Mouse (Mus musculus) stomach, embryonic 14.5 days (tissue): ENCODE measurements around the gene Gm9918. TPM values are rescaled to one million over a fixed set of nuclear protein-coding genes. Genes with fewer than 3 reads are reported as not detected.

Experiments
- ATAC-seq: fragments of 200-750 bp; cut with Nextera tagmentation; 2 replicates; pipeline ENCODE4 v1.8.0; 2017; ENCODE audit warnings: low read depth, moderate TSS enrichment; ENCODE audit not compliant: insufficient number of reproducible peaks, insufficient read depth, low FRiP score
- H3K27ac ChIP-seq: fragments of 300-500 bp; sonication (generic); 2 replicates; pipeline ENCODE4 v1.5.1; 2014; ENCODE audit warnings: mild to moderate bottlenecking, low read length, moderate library complexity, mixed read lengths
- H3K27me3 ChIP-seq: fragments of 300-500 bp; sonication (generic); 2 replicates; pipeline ENCODE4 v1.6.1; 2014; ENCODE audit warnings: low read length, control low read depth, mixed read lengths; ENCODE audit not compliant: control insufficient read depth, insufficient read depth
- H3K36me3 ChIP-seq: fragments of 300-500 bp; sonication (generic); 2 replicates; pipeline ENCODE4 v1.6.1; 2014; ENCODE audit warnings: mild to moderate bottlenecking, control low read depth, low read length, moderate library complexity, mixed read lengths; ENCODE audit not compliant: control insufficient read depth, insufficient read depth
- H3K4me1 ChIP-seq: fragments of 300-500 bp; sonication (generic); 2 replicates; pipeline ENCODE4 v1.6.1; 2014; ENCODE audit warnings: low read length, control low read depth, mixed read lengths; ENCODE audit not compliant: control insufficient read depth, insufficient read depth
- H3K4me2 ChIP-seq: fragments of 300-500 bp; sonication (generic); replicated peaks from 2 replicates; pipeline ENCODE4 v1.6.1; 2014; ENCODE audit warnings: low read depth, low read length, control low read depth
- H3K4me3 ChIP-seq: fragments of 300-500 bp; sonication (generic); 2 replicates; pipeline ENCODE4 v1.5.1; 2014; ENCODE audit warnings: low read depth, low read length, control low read depth
- H3K9ac ChIP-seq: fragments of 300-500 bp; sonication (generic); replicated peaks from 2 replicates; pipeline ENCODE4 v1.6.1; 2014; ENCODE audit warnings: low read depth, mild to moderate bottlenecking, control low read depth, low read length, moderate library complexity, mixed read lengths
- H3K9me3 ChIP-seq: fragments of 300-500 bp; sonication (generic); 2 replicates; pipeline ENCODE4 v1.6.1; 2016; ENCODE audit warnings: low read depth, low read length, control low read depth; ENCODE audit not compliant: control insufficient read depth
- WGBS: fragments of 180-500 bp; shearing (Covaris S2); extraction: QIAGEN DNeasy Blood & Tissue Kit; methylation state at CpG from one replicate; pipeline ENCODE4 v1.1.7; 2014; 5-methylcytosine and 5-hydroxymethylcytosine counted together
- polyA plus RNA-seq: library from polyadenylated mRNA; unstranded; fragments of >200 nt; fragmentation: Nextera tagmentation; extraction: Ambion mirVana; gene quantifications from 2 replicates; pipeline ENCODE4 v1.2.1, GENCODE M21; 2014

Gene Gm9918
- polyA plus RNA-seq, 1 experiment from 2014 or later, result 0.36 TPM

DNA sequence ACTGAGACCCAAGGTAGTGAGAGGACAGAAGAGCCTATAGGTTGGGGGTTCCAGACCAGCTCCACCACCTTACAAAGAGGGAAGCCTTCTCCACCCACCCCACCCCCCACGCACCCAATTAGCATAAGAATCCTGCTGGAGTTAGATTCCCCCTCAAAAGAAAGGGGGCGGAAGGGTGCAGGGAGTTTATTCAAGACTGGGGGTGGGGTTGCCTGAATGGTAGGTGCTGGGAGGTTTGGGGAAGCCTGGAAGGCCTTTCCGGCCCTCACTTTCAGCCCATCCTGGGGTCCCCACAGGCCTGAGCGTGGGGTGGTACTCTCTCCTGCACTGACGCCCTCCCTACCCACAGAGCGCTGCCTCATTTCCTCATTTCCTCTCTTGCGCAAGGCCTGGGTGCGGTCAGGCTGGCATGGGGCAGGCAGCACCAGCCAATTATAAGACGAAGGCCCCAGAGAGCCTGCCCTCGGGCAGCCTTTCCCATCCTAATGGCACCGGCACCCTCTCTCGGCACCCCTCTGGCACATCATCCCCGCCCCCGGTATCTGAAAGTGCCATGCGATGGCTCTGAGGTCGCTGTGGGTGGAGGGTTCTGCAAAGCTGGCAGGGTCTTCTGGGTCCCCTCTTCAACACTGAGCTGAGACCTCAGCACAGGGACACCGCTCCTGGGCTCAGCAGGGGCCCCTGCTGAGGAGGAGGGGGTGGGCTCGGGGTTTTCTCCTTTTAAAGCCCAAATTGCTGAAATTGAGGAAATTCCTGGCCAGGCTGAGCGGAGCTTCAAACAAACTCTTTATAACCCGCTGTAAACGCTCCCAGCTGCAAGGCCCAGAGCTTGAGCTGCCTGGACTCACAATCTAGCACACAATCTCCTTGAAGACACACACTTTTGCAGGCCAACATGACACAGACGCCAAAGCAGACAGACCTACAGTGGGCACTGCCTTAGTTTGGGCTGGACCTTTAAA is 26.9 kb upstream of the Gm9918 start:
- no peak overlapping the region; the same call in 1 of the 2 replicates for H3K9ac ChIP-seq
- peaks cover 3% of the 10 kb centered on the region; the same call in 1 of the 2 replicates for H3K36me3 ChIP-seq
- no peaks in the 10 kb centered on the region for H3K9me3 ChIP-seq
- peaks cover 34% of the 10 kb centered on the region for H3K4me1 ChIP-seq
- peak overlapping the region; percentile 64 for H3K4me2 ChIP-seq
- 20% methylated on average over 22 of the region's 22 CpGs for WGBS
- H3K4me3 ChIP-seq, result peak overlapping the region; percentile 17
- ATAC-seq, result no peak
- peak overlapping the region; percentile 34 for H3K27ac ChIP-seq
- no peaks in the 10 kb centered on the region for H3K27me3 ChIP-seq

DNA sequence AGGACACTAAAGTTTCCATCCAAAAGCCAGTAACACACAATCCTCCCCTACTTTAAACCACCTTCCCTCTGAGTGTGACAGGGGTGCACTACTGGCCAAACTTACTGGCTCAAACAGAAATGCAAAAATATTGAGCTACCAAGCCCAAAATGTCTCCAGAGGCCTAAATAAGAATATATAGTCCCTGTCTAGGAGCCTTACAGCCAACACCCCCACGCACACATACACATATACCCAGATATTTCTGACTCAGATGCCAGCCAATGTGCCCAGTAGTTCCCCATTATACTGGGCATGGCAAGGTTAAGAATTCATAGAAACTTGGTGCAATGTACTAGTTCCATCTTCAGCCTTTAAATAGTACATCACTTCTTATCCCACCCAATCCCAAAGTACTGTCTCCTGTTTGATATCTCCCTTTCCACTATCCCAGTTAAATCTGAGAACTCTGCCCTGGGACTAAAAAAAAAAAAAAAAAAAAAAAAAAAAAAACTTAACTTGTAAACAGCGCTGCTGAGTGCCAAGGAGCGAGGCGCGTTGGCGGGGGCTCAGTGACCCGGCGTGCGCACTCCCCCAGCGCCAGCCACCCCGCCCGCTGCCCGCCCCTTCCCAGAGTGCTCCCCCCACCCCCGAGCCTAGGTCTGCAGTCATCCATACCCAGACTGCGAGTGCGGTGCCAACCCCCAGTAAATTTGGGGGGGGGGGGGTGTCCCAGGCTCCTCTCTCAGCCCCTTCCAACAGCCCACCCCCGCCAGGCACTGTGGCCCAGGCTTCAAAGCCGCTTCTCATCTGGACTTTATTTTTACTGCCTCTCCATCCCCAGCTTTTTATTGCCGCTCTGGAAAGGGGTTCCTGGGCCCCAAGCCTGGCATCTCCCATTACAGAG is 25.8 kb upstream of the Gm9918 start:
- no peaks in the 10 kb centered on the region for H3K27me3 ChIP-seq
- H3K4me2 ChIP-seq, result peak overlapping the region; percentile 64
- H3K9ac ChIP-seq, result peak overlapping the region; percentile 79
- peak overlapping the region; percentile 99; the same call in 1 of the 2 replicates for H3K27ac ChIP-seq
- H3K4me1 ChIP-seq, result peaks cover 44% of the 10 kb centered on the region
- H3K4me3 ChIP-seq, result peak overlapping the region; percentile 69
- H3K36me3 ChIP-seq, result no peaks in the 10 kb centered on the region; the same call in 1 of the 2 replicates
- no peaks in the 10 kb centered on the region for H3K9me3 ChIP-seq
- WGBS, result 10% methylated on average over 19 of the region's 19 CpGs
- no peak for ATAC-seq

DNA sequence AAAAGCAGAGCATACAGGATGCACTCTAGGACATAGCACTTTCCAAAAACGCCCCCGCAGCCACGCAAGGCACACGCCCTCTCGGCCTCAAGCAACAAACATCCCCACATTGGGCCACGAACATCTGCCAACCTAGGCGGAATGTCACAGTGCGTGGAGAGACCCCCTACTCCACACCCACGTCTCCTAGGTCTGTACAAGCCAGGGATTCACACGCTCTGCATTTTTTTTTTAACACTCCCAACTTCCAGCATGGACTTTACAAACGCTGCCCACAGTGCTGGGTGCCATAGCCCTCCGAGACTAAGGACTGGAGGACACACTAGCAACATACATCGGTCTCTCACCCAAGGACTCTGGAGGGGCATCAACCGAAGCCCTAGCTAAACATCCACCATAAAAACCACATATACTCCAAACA is 24.9 kb upstream of the Gm9918 start:
- Histone ChIP-seq H3K4me1 (peaks cover 50% of the 10 kb centered on the region), H3K4me3 (peak overlapping the region; percentile 69), H3K4me2 (peak overlapping the region; percentile 64), H3K9me3 (no peaks in the 10 kb centered on the region), H3K27ac (peak overlapping the region; percentile 99), H3K36me3 (no peaks in the 10 kb centered on the region), H3K9ac (peak overlapping the region; percentile 79), H3K27me3 (no peaks in the 10 kb centered on the region)
- 3% methylated on average over 14 of the region's 14 CpGs for WGBS
- no peak for ATAC-seq

DNA sequence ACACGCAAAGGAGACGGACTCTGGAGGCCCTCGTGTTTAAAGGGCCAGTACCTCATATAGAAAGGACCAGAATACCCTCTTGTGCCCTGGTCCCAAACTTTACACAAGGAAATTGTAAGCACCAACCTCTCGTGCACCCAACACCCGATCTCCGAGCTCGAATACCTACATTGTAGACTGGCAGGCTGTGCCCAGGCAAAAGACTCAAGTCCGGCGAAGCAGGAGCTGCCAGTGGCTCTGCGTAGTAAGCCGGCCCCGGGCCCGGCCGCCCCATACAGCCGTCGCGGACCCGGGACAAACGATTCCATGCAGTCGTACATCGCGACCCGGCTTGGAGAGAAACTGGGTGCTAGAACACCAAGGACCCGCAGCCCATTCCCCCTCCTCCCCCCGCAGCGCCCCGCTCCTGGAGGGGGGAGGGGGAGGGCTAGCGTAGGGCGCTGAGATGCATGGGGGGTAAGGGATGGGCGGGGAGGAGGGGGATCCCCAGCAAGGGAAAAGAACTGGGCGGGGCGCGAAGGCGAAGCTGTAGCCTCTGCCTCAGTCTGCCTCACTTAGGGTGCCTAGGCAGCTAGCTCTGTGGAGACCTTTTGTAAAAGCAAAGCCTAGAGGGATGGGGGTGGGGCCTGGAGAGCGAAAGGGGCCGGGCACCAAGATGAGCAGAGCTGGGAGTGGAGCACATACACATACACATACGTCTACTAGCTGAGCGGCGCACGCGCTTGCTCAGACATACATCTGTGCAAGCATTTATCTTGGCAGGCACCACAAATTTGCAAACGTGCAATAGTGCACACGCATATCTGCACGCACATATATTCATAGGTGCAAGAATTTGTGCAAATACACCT is 24.2 kb upstream of the Gm9918 start:
- peak; percentile 61; the same call in 1 of the 2 replicates for ATAC-seq
- H3K4me1 ChIP-seq, result peaks cover 53% of the 10 kb centered on the region

DNA sequence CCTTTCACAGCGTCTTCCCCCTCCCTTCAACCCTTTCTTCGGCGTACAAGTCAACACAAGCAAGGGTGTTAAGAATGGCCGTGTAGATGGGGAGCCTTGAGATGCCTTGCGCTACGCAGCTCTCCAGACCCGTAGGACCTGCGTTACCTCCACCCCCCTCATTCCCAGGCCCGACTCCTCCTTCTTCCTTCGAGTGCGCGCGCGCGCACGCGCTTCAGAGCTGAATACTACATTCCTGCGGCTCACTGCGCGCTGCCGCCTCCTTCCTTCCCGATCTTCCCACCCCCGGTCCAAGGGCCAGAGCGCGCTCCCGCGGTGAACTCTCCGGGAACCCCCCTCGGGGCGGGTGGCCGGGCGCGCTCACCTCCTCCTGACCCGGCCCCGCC is 23.5 kb upstream of the Gm9918 start:
- peak overlapping the region; percentile 64 for H3K4me2 ChIP-seq
- ATAC-seq, result peak; percentile 69
- H3K4me1 ChIP-seq, result peaks cover 53% of the 10 kb centered on the region
- no peaks in the 10 kb centered on the region for H3K36me3 ChIP-seq
- H3K27me3 ChIP-seq, result no peaks in the 10 kb centered on the region
- peak overlapping the region; percentile 99 for H3K27ac ChIP-seq
- peak overlapping the region; percentile 79 for H3K9ac ChIP-seq
- H3K9me3 ChIP-seq, result no peaks in the 10 kb centered on the region
- under 1% methylated on average over 34 of the region's 35 CpGs for WGBS
- peak overlapping the region; percentile 69 for H3K4me3 ChIP-seq

More for the DNA sequence above, 24.2 kb upstream of the Gm9918 start:
- H3K4me2 ChIP-seq, result peak overlapping the region; percentile 64
- H3K36me3 ChIP-seq, result no peaks in the 10 kb centered on the region
- WGBS, result 2% methylated on average over 42 of the region's 44 CpGs
- peak overlapping the region; percentile 99 for H3K27ac ChIP-seq
- no peaks in the 10 kb centered on the region for H3K27me3 ChIP-seq
- H3K4me3 ChIP-seq, result peak overlapping the region; percentile 69
- no peaks in the 10 kb centered on the region for H3K9me3 ChIP-seq
- H3K9ac ChIP-seq, result peak overlapping the region; percentile 79

DNA sequence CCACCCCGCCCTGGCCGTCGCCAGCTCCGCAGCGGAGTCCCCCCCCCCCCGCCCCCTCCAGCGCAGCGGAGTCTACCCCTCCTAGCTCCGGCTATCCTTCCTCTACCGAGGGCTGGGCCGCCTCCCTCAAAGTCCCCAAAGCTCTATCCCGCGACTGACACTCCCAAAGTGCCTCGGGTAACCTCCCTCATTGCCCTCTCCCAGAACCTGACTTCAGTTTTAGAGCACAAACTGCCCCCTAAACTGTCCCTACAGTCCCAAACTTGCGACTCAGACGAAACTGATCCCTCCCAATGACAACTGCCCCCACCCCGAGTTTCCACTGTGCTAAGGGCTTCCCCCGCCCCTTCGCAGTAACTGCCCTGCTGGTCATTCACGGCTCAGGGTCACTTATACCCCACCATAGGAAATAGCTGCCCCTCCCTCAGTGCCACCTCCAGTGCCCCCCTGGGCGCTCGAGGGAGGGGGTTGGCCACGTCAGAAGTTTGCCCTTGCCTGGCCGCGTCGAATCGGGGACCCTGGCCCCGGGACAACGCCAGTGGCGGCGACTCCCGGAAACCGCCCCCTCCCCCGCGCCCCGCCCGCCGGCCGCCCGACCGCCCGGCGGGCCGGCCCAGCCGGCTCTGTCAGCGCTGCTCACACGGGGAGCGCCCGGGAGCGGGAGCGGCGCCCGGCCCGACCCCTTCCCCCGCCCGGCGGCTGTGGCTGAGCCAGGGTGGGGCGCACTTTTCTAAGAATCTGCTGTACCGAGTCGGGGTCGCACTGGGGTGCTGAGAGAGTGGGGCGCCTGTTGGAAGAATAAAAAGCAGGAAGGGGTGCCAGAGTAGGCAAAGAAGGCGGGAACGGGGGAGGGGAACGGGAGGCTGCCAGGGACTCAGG is 22.9 kb upstream of the Gm9918 start:
- ATAC-seq, result peak; percentile 61
- H3K4me1 ChIP-seq, result peaks cover 52% of the 10 kb centered on the region
- peak overlapping the region; percentile 43 for H3K9ac ChIP-seq
- H3K27me3 ChIP-seq, result no peaks in the 10 kb centered on the region
- WGBS, result under 1% methylated on average over 58 of the region's 65 CpGs
- H3K36me3 ChIP-seq, result peaks cover 2% of the 10 kb centered on the region; the same call in 1 of the 2 replicates
- no peaks in the 10 kb centered on the region for H3K9me3 ChIP-seq
- H3K27ac ChIP-seq, result peak overlapping the region; percentile 99
- H3K4me2 ChIP-seq, result peak overlapping the region; percentile 64
- peak overlapping the region; percentile 69 for H3K4me3 ChIP-seq

DNA sequence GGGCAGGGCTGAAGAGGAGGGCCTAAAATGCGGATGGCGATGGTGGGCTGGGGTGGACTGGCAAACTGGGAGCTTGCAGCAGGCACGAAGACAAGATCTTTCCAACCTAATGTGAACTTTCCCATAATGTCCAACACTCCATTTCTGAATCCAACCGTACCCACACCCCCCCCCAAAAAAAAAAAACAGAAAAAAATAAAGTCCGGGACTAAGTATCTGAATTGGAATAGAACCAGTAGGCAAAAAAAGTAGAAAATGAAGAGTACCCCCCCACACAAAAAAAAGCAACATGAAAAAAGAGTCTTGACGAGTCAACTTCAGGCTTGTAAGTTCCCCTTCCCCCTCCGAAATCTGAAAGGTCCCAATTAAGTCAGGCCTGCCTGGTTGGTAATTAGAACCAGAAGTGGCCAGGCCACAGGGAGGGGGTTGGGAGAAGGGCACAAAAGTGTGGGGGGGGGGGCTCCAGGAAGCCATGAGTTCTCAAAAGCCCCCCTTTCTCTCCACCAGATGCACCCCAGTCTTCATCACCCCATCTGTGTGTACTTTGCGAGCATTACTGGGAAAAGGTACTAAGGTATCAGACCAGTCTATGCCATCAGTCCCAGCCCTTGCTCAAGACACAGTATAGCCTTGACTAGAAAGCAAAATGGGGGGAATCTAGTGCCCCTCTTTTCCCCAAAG is 22.1 kb upstream of the Gm9918 start:
- peaks cover 5% of the 10 kb centered on the region; the same call in 1 of the 2 replicates for H3K36me3 ChIP-seq
- no peak for ATAC-seq
- H3K9ac ChIP-seq, result peak overlapping the region; percentile 43; the same call in 1 of the 2 replicates
- peak overlapping the region; percentile 99 for H3K27ac ChIP-seq
- peaks cover 45% of the 10 kb centered on the region for H3K4me1 ChIP-seq
- 13% methylated on average over 8 of the region's 8 CpGs for WGBS
- H3K27me3 ChIP-seq, result no peaks in the 10 kb centered on the region
- peak overlapping the region; percentile 69 for H3K4me3 ChIP-seq
- peak overlapping the region; percentile 64 for H3K4me2 ChIP-seq
- no peaks in the 10 kb centered on the region for H3K9me3 ChIP-seq
